Mouse (Mus musculus) midbrain, embryonic 14.5 days (tissue): ENCODE results near the gene Tspan9. TPM values are rescaled to one million over a fixed set of nuclear protein-coding genes. Genes with fewer than 3 reads are reported as not detected.

Experiments
- ATAC-seq: fragments of 200-750 bp; cut with Nextera tagmentation; 2 replicates; pipeline ENCODE4 v1.8.0; 2017; ENCODE audit warnings: moderate number of reproducible peaks, moderate library complexity; ENCODE audit not compliant: low FRiP score, low TSS enrichment
- DNase-seq: peaks from one replicate; pipeline ENCODE4 v3.0.0-alpha.2; 2015
- H3K27ac ChIP-seq: fragments of 300-500 bp; sonication (generic); replicated peaks from 2 replicates; pipeline ENCODE4 v1.5.1; 2014; ENCODE audit warnings: mild to moderate bottlenecking, low read depth, low read length, moderate library complexity
- H3K27me3 ChIP-seq: fragments of 300-500 bp; sonication (generic); 2 replicates; pipeline ENCODE4 v1.6.1; 2014; ENCODE audit warnings: low read length, control low read depth, mixed read lengths; ENCODE audit not compliant: control insufficient read depth, insufficient read depth
- H3K36me3 ChIP-seq: fragments of 300-500 bp; sonication (generic); 2 replicates; pipeline ENCODE4 v1.6.1; 2014; ENCODE audit warnings: low read length, control low read depth; ENCODE audit not compliant: control insufficient read depth, insufficient read depth
- H3K4me1 ChIP-seq: fragments of 300-500 bp; sonication (generic); 2 replicates; pipeline ENCODE4 v1.6.1; 2014; ENCODE audit warnings: mild to moderate bottlenecking, antibody characterized with exemption, low read length, control low read depth; ENCODE audit not compliant: control insufficient read depth, insufficient read depth
- H3K4me2 ChIP-seq: fragments of 300-500 bp; sonication (generic); 2 replicates; pipeline ENCODE4 v1.6.1; 2014; ENCODE audit warnings: mild to moderate bottlenecking, low read length, moderate library complexity
- H3K4me3 ChIP-seq: fragments of 300-500 bp; sonication (generic); replicated peaks from 2 replicates; pipeline ENCODE4 v1.5.1; 2014; ENCODE audit warnings: low read depth, low read length
- H3K9ac ChIP-seq: fragments of 300-500 bp; sonication (generic); replicated peaks from 2 replicates; pipeline ENCODE4 v1.6.1; 2014; ENCODE audit warnings: mild to moderate bottlenecking, low read length, moderate library complexity
- H3K9me3 ChIP-seq: fragments of 300-500 bp; sonication (generic); 2 replicates; pipeline ENCODE4 v1.6.1; 2016; ENCODE audit warnings: low read length, control low read depth, mixed read lengths; ENCODE audit not compliant: control insufficient read depth
- WGBS: fragments of 180-500 bp; shearing (Covaris S2); extraction: QIAGEN DNeasy Blood & Tissue Kit; methylation state at CpG from one replicate; pipeline ENCODE4 v1.1.7; 2014; 5-methylcytosine and 5-hydroxymethylcytosine counted together
- polyA plus RNA-seq: library from polyadenylated mRNA; unstranded; fragments of >200 nt; fragmentation: Nextera tagmentation; extraction: Ambion mirVana; gene quantifications from 2 replicates; pipeline ENCODE4 v1.2.1, GENCODE M21; 2014

Tspan9 gene
- polyA plus RNA-seq, 1 experiment from 2014 or later, result 31.1 TPM

- Histone ChIP-seq H3K4me1 (peaks cover 16% of the 10 kb centered on the region), H3K9ac (no peak overlapping the region), H3K36me3 (no peaks in the 10 kb centered on the region), H3K27ac (no peak overlapping the region), H3K4me2 (no peak overlapping the region), H3K4me3 (no peak overlapping the region), H3K9me3 (no peaks in the 10 kb centered on the region), H3K27me3 (no peaks in the 10 kb centered on the region)
- DNase-seq (no peak), ATAC-seq (no peak; the same call in 1 of the 2 replicates)
- 59% methylated on average over 11 of the region's 11 CpGs for WGBS
These were observed 133.0 kb downstream of the Tspan9 start for GRCm38 (mm10) chr6:128010135-128010971.

GRCm38 (mm10) chr6:128007982-128008562 is 135.3 kb downstream of the Tspan9 start:
- no peaks in the 10 kb centered on the region for H3K27me3 ChIP-seq
- no peak for ATAC-seq
- H3K27ac ChIP-seq, result no peak overlapping the region
- no peaks in the 10 kb centered on the region for H3K9me3 ChIP-seq
- no peaks in the 10 kb centered on the region for H3K36me3 ChIP-seq
- 75% methylated on average over 5 of the region's 5 CpGs for WGBS
- H3K4me3 ChIP-seq, result no peak overlapping the region
- DNase-seq, result no peak
- H3K4me2 ChIP-seq, result no peak overlapping the region
- H3K4me1 ChIP-seq, result peaks cover 7% of the 10 kb centered on the region; the same call in 1 of the 2 replicates
- no peak overlapping the region for H3K9ac ChIP-seq

DNA sequence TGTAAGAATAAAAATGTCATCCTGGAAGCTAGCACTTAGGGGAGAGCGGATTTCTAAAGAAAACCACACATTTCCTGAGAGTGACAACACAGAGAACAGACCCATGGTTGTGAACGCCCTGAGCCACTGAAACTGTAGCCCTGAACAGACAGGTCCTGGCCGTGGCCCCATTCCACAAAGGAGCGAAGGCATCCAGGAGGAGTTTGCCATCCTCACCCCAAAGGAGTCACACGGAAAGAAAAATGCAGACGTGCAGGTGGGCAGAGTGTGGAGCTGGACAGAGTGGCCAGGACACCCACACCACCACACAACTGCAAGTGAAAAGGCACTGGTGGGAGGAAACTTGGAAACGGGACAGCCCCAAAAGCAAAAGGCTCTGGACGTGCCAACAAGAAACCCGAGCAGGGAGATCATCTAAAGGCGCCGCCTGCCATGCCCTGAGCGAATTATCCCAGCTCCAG is 136.1 kb downstream of the Tspan9 start:
- ATAC-seq (no peak), DNase-seq (no peak)
- Histone ChIP-seq H3K4me3 (no peak overlapping the region), H3K4me1 (peaks cover 10% of the 10 kb centered on the region; the same call in 1 of the 2 replicates), H3K27me3 (no peaks in the 10 kb centered on the region), H3K9me3 (no peaks in the 10 kb centered on the region), H3K27ac (no peak overlapping the region), H3K4me2 (no peak overlapping the region), H3K9ac (no peak overlapping the region), H3K36me3 (no peaks in the 10 kb centered on the region)
- 87% methylated on average over 12 of the region's 12 CpGs for WGBS

GRCm38 (mm10) chr6:128006156-128006555 is 137.2 kb downstream of the Tspan9 start:
- Histone ChIP-seq H3K36me3 (no peaks in the 10 kb centered on the region), H3K9me3 (no peaks in the 10 kb centered on the region), H3K4me1 (peaks cover 13% of the 10 kb centered on the region; the same call in 1 of the 2 replicates), H3K27me3 (no peaks in the 10 kb centered on the region), H3K4me3 (no peak overlapping the region), H3K9ac (no peak overlapping the region), H3K4me2 (no peak overlapping the region), H3K27ac (no peak overlapping the region)
- no peak for ATAC-seq
- no peak for DNase-seq
- WGBS, result 45% methylated on average over 8 of the region's 8 CpGs

- Histone ChIP-seq H3K36me3 (no peaks in the 10 kb centered on the region), H3K27me3 (no peaks in the 10 kb centered on the region), H3K4me2 (no peak overlapping the region), H3K4me3 (no peak overlapping the region), H3K27ac (no peak overlapping the region), H3K9me3 (no peaks in the 10 kb centered on the region), H3K4me1 (peaks cover 11% of the 10 kb centered on the region; the same call in 1 of the 2 replicates), H3K9ac (no peak overlapping the region)
- ATAC-seq (no peak), DNase-seq (no peak)
- 76% methylated on average over 16 of the region's 16 CpGs for WGBS
These were observed 138.8 kb downstream of the Tspan9 start for GRCm38 (mm10) chr6:128004544-128004943.

DNA sequence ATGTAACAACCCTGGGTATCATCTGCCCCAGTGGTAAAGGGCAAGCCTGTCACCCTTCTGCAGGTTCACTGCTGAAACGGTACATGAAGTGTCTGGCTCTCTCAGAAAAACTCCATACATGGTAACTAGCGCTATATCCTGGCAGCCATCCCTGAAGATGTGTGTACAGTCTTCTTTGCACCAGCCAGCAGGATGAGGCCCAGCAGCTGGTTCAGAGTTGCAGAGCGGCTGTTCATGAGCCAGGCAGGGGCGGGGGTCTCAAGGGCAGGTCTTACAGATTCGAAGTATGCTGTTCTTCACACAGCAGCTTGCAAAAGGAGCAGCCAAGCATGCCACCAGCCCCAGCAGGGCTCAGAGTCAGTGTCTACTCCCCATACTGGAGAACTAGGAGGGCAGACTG is 139.9 kb downstream of the Tspan9 start:
- Histone ChIP-seq H3K9ac (no peak overlapping the region), H3K4me2 (no peak overlapping the region), H3K9me3 (no peaks in the 10 kb centered on the region), H3K4me3 (no peak overlapping the region), H3K4me1 (peaks cover 11% of the 10 kb centered on the region; the same call in 1 of the 2 replicates), H3K27ac (no peak overlapping the region), H3K36me3 (no peaks in the 10 kb centered on the region), H3K27me3 (no peaks in the 10 kb centered on the region)
- DNase-seq (no peak), ATAC-seq (no peak)
- WGBS, result 49% methylated on average over 5 of the region's 5 CpGs

GRCm38 (mm10) chr6:128002667-128003066 is 140.7 kb downstream of the Tspan9 start:
- Histone ChIP-seq H3K27ac (no peak overlapping the region), H3K9me3 (no peaks in the 10 kb centered on the region), H3K4me3 (no peak overlapping the region), H3K36me3 (no peaks in the 10 kb centered on the region), H3K4me1 (peaks cover 11% of the 10 kb centered on the region; the same call in 1 of the 2 replicates), H3K27me3 (no peaks in the 10 kb centered on the region), H3K9ac (no peak overlapping the region), H3K4me2 (no peak overlapping the region)
- ATAC-seq (0 out of 2 replicates have a peak, but pooled peaks have one; percentile 32), DNase-seq (no peak)
- 85% methylated on average over 4 of the region's 4 CpGs for WGBS

- 58% methylated on average over 10 of the region's 10 CpGs for WGBS
- ATAC-seq, result no peak
- Histone ChIP-seq H3K4me3 (no peak overlapping the region), H3K4me1 (peaks cover 11% of the 10 kb centered on the region; the same call in 1 of the 2 replicates), H3K4me2 (no peak overlapping the region), H3K27ac (no peak overlapping the region), H3K36me3 (no peaks in the 10 kb centered on the region), H3K9ac (no peak overlapping the region), H3K27me3 (no peaks in the 10 kb centered on the region), H3K9me3 (no peaks in the 10 kb centered on the region)
- no peak for DNase-seq
These were observed 141.3 kb downstream of the Tspan9 start for GRCm38 (mm10) chr6:128002104-128002503.
